Mouse (Mus musculus): ENCODE results near the gene Slc28a3.

DNA sequence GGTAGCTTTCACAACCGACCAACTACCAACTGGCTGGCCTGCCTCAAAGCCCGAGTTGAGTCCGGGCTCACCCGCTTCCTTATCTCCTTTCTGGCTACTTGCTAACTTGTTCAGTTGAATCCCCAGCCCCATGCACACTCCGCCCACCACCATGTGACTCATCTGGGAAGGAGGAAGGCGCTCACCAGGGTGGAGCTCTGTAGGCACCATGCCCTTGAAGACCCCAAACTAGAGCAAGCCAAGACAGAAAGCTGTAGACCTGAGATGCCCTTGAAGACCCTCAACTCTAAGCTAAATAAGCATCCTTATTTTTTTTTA is 72.8 kb downstream of the Slc28a3 start:
- TF ChIP-seq CTCF (IDR thresholded peaks at IDR 0.05; ENCODE audit: control insufficient read depth, insufficient read depth, low read length), result no peak
- TF ChIP-seq POLR2A (IDR thresholded peaks at IDR 0.05; ENCODE audit: borderline replicate concordance, control insufficient read depth, low read depth, low read length), result no peak

All from bone marrow, adult 2 months (tissue).